Mouse (Mus musculus) liver, embryonic 12.5 days (tissue): Measurements from ENCODE around the gene Anpep. TPM values are rescaled to one million over a fixed set of nuclear protein-coding genes. Genes with fewer than 3 reads are reported as not detected.

Experiments used
- ATAC-seq: fragments of 200-750 bp; cut with Nextera tagmentation; 2 replicates; pipeline ENCODE4 v1.8.0; 2017; ENCODE audit warnings: moderate number of reproducible peaks, mild to moderate bottlenecking, moderate library complexity
- H3K27ac ChIP-seq: fragments of 300-500 bp; sonication (generic); 2 replicates; pipeline ENCODE4 v1.5.1; 2016; ENCODE audit warnings: mild to moderate bottlenecking
- H3K27me3 ChIP-seq: fragments of 300-500 bp; sonication (generic); replicated peaks from 2 replicates; pipeline ENCODE4 v1.6.1; 2016; ENCODE audit warnings: mild to moderate bottlenecking, moderate library complexity
- H3K36me3 ChIP-seq: fragments of 300-500 bp; sonication (generic); 2 replicates; pipeline ENCODE4 v1.6.1; 2016; ENCODE audit warnings: mild to moderate bottlenecking, moderate library complexity
- H3K4me1 ChIP-seq: fragments of 300-500 bp; sonication (generic); 2 replicates; pipeline ENCODE4 v1.6.1; 2016
- H3K4me2 ChIP-seq: fragments of 300-500 bp; sonication (generic); 2 replicates; pipeline ENCODE4 v1.6.1; 2016; ENCODE audit warnings: mild to moderate bottlenecking, moderate library complexity
- H3K4me3 ChIP-seq: fragments of 300-500 bp; sonication (generic); 2 replicates; pipeline ENCODE4 v1.5.1; 2016; ENCODE audit warnings: mild to moderate bottlenecking, moderate library complexity
- H3K9ac ChIP-seq: fragments of 300-500 bp; sonication (generic); 2 replicates; pipeline ENCODE4 v1.6.1; 2016; ENCODE audit warnings: mild to moderate bottlenecking, moderate library complexity
- H3K9me3 ChIP-seq: fragments of 300-500 bp; sonication (generic); replicated peaks from 2 replicates; pipeline ENCODE4 v1.6.1; 2016; ENCODE audit warnings: mild to moderate bottlenecking, moderate library complexity
- WGBS: fragments of 180-500 bp; shearing (Covaris S2); methylation state at CpG from one replicate; pipeline ENCODE4 v1.1.7; 2016; ENCODE audit not compliant: insufficient replicate concordance; 5-methylcytosine and 5-hydroxymethylcytosine counted together
- polyA plus RNA-seq: library from polyadenylated mRNA; unstranded; fragments of >200 nt; fragmentation: Nextera tagmentation; extraction: Ambion mirVana; gene quantifications from 2 replicates; pipeline ENCODE4 v1.2.1, GENCODE M21; 2016

Anpep gene
- 12.8 and 13.8 TPM in 2 replicates for polyA plus RNA-seq

DNA sequence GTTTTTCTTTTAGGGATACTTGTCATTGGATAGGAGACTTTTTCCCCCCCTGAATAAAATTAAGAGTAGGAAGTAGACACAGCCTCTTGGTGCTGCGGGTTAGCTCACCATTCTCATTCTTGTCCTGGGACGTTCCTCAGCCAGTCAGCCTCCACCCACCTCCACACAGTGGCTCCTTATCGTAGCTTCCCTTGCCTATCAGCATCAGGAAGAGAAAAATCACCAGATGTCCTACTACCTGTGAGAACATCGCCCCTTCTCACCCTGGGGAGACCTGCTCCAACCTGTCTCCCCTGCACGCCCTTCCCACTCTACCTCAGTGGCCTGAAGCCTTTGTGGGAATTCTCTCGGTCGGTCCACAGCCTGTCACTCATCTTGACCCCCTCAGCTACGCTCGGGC is at the start of gene Anpep:
Gene Anpep (minus strand): TSS at position 249 of the 400 bp plus-strand sequence.
- Histone ChIP-seq H3K9me3 (no peaks in the 10 kb centered on the region), H3K27ac (no peak within 1 kb of the TSS), H3K36me3 (no peaks in the 10 kb centered on the region), H3K4me1 (peaks cover 10% of the 10 kb centered on the region; the same call in 1 of the 2 replicates), H3K9ac (no peak within 1 kb of the TSS), H3K4me2 (no peak within 1 kb of the TSS), H3K4me3 (no peak within 1 kb of the TSS), H3K27me3 (no peaks in the 10 kb centered on the region)
- WGBS, result 57% methylated on average over 9 of the region's 9 CpGs
- ATAC-seq, result no peak

DNA sequence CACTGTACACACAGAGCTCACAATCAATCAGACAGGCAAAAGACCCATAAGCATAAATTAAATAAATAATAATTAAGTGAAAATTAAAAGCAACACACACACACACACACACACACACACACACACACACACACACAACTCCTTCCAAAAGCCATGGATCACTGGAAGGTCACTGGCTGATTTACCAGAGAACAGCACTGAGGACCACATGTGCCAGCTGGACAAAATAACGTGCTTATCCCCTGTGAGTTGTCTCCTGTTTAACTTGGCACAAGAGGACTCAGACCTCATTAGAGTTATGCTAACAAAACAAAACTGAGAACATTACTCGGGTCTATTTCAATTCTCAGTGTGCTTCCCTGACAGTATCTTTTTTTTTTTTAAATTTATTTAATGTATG is 46.5 kb upstream of the Anpep start:
- Histone ChIP-seq H3K4me2 (no peak overlapping the region), H3K4me3 (no peak overlapping the region), H3K9ac (no peak overlapping the region), H3K27me3 (no peaks in the 10 kb centered on the region), H3K4me1 (peaks cover 25% of the 10 kb centered on the region), H3K36me3 (peaks cover 53% of the 10 kb centered on the region), H3K9me3 (no peaks in the 10 kb centered on the region), H3K27ac (no peak overlapping the region)
- WGBS, result 68% methylated on average over 2 of the region's 2 CpGs
- no peak for ATAC-seq

DNA sequence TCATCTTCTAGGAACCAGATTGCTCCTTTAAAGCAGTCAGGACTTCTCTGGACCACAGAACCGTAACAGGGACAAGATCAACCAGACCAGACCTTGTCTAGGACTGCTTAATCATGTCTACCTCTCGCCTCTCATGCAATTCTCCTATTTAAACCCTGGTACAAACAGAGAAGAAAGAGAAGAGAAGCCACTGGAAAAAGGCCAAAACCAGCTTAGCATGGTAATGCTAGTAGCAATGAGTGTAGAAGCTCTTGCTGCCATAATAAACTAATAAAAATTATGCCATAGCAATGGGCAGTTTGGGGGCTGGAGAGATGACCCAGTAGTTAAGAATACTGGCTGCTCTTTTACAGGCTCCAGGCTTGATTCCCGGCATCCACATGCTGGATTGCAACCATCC is 46.1 kb upstream of the Anpep start:
- Histone ChIP-seq H3K36me3 (peaks cover 55% of the 10 kb centered on the region), H3K4me2 (no peak overlapping the region), H3K9ac (no peak overlapping the region), H3K4me3 (no peak overlapping the region), H3K27ac (no peak overlapping the region), H3K9me3 (no peaks in the 10 kb centered on the region), H3K4me1 (peaks cover 27% of the 10 kb centered on the region), H3K27me3 (no peaks in the 10 kb centered on the region)
- ATAC-seq, result no peak
- 79% methylated on average over 3 of the region's 3 CpGs for WGBS

DNA sequence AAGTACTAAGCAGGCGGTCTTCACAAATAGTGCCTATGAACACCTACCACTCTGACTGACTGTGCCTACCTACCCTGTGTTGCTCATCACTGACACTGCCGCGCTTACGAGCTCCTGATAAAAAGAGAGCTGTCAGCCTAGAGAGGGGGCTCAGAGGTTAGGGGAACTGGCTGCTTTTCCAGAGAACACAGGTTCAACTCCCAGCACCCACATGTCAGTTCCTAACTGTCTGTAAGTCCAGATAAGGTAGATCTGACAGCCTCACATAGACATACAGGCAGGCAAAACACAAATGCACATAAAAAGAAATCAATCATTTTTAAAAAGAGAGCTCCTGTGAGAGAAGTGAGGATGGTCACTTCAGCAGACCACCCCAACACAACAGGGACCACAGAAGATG is 44.3 kb upstream of the Anpep start:
- Histone ChIP-seq H3K4me1 (peaks cover 36% of the 10 kb centered on the region), H3K4me2 (no peak overlapping the region), H3K27ac (no peak overlapping the region), H3K4me3 (no peak overlapping the region), H3K36me3 (peaks cover 58% of the 10 kb centered on the region), H3K9ac (no peak overlapping the region), H3K27me3 (no peaks in the 10 kb centered on the region), H3K9me3 (no peaks in the 10 kb centered on the region)
- 68% methylated on average over 4 of the region's 4 CpGs for WGBS
- ATAC-seq, result peak; percentile 15; the same call in 1 of the 2 replicates

DNA sequence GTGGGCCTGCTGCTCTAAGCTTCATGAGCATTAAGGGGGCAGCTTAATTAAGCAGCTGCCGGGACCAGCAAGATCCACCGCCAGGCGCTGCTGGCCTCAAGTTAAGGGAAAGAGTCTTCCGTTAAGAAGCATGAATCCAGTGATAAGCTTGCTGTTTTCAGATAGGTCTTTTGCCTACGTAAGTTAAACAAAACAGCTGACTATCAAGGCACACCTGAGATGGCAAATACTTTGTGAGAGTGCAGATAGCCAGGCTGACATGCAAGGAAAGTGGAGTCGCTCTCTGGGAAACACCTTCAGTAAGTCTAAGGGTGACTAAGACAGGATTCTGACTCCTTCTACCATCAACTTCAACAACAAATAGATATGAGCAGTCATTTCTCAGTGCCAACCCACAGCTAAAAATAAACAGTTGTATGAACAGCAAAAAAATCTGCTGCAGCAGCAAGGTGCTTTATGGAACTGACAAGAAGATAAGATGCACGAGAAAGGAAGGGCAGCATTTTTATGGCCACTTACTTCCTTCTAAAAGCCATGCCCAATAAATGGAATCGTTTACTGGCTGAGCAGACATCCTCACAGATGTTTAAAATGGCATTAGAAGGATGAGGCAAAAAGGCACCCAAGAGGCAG is 42.4 kb upstream of the Anpep start:
- Histone ChIP-seq H3K4me2 (no peak overlapping the region), H3K4me1 (peaks cover 36% of the 10 kb centered on the region), H3K36me3 (peaks cover 53% of the 10 kb centered on the region), H3K27me3 (no peaks in the 10 kb centered on the region), H3K9ac (no peak overlapping the region), H3K9me3 (no peaks in the 10 kb centered on the region), H3K4me3 (no peak overlapping the region), H3K27ac (peak overlapping the region; percentile 50; the same call in 1 of the 2 replicates)
- peak; percentile 40; the same call in 1 of the 2 replicates for ATAC-seq
- WGBS, result 34% methylated on average over 8 of the region's 8 CpGs

DNA sequence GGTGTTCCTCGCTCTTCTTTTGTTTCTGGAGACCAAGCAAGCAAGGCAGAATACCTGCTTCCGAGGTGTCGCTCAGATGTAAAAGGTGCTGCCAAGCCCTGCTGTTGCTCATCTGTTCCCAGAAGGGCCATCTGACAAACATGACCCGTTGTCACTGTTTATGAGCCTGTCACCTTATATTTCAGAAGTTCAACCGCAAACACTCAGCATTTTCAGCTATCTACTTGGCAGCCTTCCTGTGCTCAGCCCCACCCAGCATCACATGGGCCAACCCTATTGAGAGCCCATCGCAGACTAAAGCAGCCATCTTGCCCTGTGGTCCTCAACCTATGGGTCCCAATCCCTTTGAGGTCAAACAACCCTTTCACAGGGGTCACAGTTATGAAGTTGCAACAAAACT is 39.9 kb upstream of the Anpep start:
- 67% methylated on average over 6 of the region's 6 CpGs for WGBS

DNA sequence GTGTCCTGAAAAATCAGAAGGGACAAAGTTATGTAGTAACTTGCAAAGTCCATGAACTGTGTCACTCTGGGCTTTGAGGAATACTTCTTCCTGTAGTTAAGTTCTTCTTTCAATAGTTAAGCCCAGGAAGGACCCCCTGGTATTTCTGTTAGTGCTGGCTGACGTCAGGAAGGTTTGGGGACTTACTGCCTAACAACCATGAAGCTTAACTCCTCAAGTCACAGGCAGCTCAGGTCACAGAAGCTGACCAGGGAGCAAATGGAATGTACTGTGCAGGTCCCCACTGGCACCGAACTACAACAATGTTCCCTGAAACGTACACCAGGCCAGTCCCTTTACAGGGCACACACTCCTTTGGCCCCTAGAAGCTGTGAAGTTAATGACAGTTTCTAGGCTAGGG is 34.4 kb upstream of the Anpep start:
- no peak overlapping the region for H3K9ac ChIP-seq
- H3K4me1 ChIP-seq, result no peaks in the 10 kb centered on the region
- no peaks in the 10 kb centered on the region for H3K9me3 ChIP-seq
- H3K36me3 ChIP-seq, result peaks cover 22% of the 10 kb centered on the region
- WGBS, result 81% methylated on average over 3 of the region's 3 CpGs
- no peak overlapping the region for H3K27ac ChIP-seq
- H3K4me2 ChIP-seq, result no peak overlapping the region
- no peaks in the 10 kb centered on the region for H3K27me3 ChIP-seq
- no peak for ATAC-seq
- H3K4me3 ChIP-seq, result no peak overlapping the region

More for the DNA sequence above, 39.9 kb upstream of the Anpep start:
- Histone ChIP-seq H3K4me3 (no peak overlapping the region), H3K4me2 (no peak overlapping the region), H3K4me1 (peaks cover 36% of the 10 kb centered on the region), H3K36me3 (peaks cover 37% of the 10 kb centered on the region), H3K27ac (0 out of 2 replicates have a peak overlapping the region, but pooled peaks have one; percentile 13), H3K9me3 (no peaks in the 10 kb centered on the region), H3K27me3 (no peaks in the 10 kb centered on the region), H3K9ac (no peak overlapping the region)
- ATAC-seq, result peak; percentile 62; the same call in 1 of the 2 replicates

DNA sequence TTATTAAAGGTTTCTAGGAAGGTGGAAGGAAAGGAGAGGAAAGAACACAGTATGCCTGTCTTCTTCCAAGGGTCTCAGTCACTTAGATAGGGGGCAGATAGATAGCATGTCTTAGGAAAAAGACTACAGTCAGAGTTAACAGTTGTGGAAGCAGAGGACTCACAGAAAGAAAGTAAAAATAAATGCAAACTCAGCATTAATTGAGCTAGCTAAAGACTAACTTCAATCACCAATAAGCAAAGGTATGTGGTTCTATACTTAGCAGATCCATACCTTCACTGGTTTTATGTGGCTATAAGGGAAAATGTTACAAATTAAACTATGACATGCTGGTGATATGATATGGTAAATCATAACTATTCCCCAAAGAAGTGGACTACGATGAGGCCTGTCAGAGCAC is 33.9 kb upstream of the Anpep start:
- H3K27ac ChIP-seq, result no peak overlapping the region
- WGBS, result 82% methylated on average over 1 of the region's 1 CpGs
- H3K9ac ChIP-seq, result no peak overlapping the region
- ATAC-seq, result no peak
- H3K9me3 ChIP-seq, result no peaks in the 10 kb centered on the region
- H3K4me1 ChIP-seq, result no peaks in the 10 kb centered on the region
- no peak overlapping the region for H3K4me2 ChIP-seq
- no peaks in the 10 kb centered on the region for H3K27me3 ChIP-seq
- no peak overlapping the region for H3K4me3 ChIP-seq
- peaks cover 20% of the 10 kb centered on the region for H3K36me3 ChIP-seq

DNA sequence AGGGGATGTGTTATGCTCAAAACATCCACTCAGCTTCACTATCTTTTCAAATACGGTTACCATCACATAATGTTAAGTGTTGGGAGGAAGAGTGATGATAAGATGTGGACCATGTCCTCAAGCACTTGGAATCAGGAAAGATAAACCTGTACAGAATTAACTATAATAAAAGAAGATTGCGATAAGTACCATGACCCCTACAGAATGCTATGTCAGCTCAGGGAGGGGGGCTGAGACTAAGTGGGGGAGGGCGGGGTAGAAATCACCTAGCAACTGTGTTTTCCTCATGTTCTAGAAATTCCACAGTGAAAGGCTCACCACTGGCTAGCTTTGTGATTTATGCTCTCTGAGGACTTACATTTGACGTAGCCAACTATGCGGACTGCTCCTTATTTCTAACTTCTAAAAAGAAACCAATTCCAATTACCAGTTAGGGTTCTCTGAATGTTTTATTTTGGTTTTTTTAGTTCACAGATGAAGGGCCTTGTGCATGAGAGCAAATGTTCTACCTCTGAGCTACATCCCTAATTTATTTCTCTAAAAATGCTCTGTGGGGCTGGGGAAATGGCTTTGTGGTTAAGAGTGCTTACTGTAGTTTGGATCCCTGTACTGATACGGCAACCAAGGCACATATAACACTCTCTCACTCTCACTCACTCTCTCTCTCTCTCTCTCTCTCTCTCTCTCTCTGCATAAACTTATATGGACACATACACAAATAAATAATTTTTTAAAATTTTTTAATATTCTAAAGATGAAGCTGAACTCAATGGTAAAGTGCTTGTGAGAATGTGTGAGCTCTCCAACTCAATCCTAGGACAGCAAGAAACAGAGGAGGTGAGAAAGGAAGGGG is 31.9 kb upstream of the Anpep start:
- no peak overlapping the region for H3K4me2 ChIP-seq
- no peaks in the 10 kb centered on the region for H3K4me1 ChIP-seq
- H3K4me3 ChIP-seq, result no peak overlapping the region
- H3K27me3 ChIP-seq, result no peaks in the 10 kb centered on the region
- no peak for ATAC-seq
- H3K9ac ChIP-seq, result no peak overlapping the region
- WGBS, result 77% methylated on average over 6 of the region's 6 CpGs
- H3K27ac ChIP-seq, result no peak overlapping the region
- H3K9me3 ChIP-seq, result no peaks in the 10 kb centered on the region
- H3K36me3 ChIP-seq, result peaks cover 11% of the 10 kb centered on the region; the same call in 1 of the 2 replicates

DNA sequence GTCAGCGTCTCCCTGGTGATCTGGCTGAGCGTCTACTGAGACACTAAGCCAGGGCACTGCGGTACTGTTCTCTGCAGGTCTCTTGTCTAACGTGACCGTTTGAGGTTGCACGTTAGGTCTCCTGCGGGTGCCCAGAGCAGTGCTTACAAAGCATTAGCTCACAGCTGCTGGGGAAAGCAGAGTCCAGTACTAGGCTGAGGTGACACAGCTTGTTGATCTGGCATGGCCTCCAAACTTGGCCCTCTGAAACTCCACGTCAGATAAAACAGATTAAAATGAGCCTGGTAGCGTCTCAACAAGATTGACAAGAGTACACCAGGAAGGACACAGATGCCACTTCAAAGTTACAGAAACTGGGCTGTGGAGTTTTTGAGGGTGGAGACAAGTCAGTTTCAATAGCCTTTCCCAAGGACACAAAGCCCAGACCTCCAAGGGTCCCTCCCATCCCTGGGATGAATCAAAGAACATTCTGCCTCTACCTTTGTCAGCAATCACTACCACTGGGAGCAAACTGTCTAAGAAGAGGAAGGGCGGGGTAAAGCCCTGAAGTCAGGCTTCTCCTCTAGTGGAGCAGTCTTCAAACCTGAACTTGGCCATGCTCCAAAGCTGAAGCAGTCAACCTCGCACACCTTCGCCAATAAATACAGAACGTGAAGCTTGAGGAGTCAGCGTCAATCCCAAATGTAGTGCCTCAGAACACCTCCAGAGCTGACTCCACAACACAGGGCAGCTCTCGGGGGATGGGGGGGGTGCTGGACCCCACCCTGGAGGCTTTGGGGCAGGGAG is 29.8 kb upstream of the Anpep start:
- Histone ChIP-seq H3K36me3 (peaks cover 14% of the 10 kb centered on the region; the same call in 1 of the 2 replicates), H3K9ac (no peak overlapping the region), H3K4me2 (no peak overlapping the region), H3K4me3 (no peak overlapping the region), H3K27ac (no peak overlapping the region), H3K27me3 (no peaks in the 10 kb centered on the region), H3K4me1 (no peaks in the 10 kb centered on the region), H3K9me3 (no peaks in the 10 kb centered on the region)
- WGBS, result 80% methylated on average over 15 of the region's 15 CpGs
- no peak for ATAC-seq

DNA sequence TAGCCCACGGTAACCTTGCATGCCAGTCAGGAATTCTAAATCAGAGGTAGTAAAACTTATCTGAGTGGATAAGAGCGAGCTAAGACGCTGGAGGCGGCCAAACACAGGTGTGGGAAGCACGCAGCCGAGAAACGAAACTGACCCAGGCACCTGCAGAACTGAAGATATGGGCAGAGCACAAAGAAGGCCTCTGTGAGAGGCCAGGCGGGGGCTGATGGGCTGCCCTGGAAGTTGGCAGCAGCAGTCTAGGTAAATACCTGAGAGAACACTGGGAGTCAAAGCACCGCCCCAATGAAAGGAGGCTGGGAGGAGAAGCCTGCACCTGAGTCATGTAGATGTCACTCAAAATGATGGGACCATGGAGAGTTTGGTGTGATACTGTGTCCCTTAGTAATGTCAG is 27.7 kb upstream of the Anpep start:
- Histone ChIP-seq H3K27me3 (no peaks in the 10 kb centered on the region), H3K4me1 (no peaks in the 10 kb centered on the region), H3K4me3 (no peak overlapping the region), H3K27ac (no peak overlapping the region), H3K9me3 (no peaks in the 10 kb centered on the region), H3K4me2 (no peak overlapping the region), H3K9ac (no peak overlapping the region), H3K36me3 (peaks cover 23% of the 10 kb centered on the region; the same call in 1 of the 2 replicates)
- 82% methylated on average over 9 of the region's 9 CpGs for WGBS
- ATAC-seq, result no peak
